In the genomic region with DNA sequence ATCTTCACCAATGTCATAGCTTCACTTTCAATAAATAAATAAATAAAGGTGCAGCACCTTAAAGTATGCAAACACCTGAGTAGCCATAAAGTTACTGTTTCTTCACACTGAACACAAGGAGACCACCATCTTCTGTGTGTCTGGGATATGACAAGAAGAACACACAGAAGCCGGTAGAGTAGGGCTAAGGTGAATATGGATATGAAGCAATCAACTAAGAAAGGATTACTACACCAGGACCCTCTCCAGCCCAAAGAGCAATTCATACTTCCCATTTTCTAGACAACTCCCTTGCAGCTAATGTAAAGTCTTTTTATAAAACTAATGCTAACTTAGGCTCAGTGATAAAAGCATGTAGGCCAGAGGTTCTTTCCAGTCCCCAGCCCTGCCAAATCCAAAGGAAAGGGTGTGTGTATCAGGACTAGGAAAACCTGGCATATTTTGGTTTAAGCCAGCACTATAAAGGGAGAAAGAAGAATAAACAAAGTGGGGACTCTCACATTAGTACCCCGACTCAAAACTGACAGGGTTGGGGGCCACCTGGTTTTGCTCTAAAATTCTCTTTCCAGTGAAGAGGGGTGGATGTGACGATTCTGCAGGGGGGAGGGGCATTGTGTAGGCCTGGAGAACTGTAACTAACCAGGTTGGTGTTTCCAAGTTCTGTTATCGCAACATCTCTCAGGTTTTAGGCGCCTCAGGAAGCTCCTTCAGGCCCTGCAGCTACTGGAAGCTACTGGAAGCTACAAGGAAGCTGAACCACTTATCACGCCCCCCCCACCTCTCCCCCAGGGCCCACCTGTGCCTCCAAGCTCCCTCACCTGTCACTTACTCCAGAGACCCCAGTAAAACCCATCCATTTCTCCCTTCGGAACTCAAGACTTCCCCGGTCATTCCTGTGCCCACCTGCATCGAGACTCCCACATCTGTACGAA, we compare ENCODE assay signal across 7 mouse cellular contexts. TPM values are rescaled to one million over a fixed set of nuclear protein-coding genes. Genes with fewer than 3 reads are reported as not detected.
DNase-seq lines count a peak whose midpoint lies in the region; ATAC-seq and TF ChIP-seq lines count a peak whose summit lies in the region.

No protein-coding gene starts in this region.

- DNase-seq in ES-E14 (ENCODE audit: low read depth, low spot score) = no peak
- DNase-seq in heart, adult 8-10 months (ENCODE audit: low spot score) = peak; percentile 24
- peak; percentile 24 for DNase-seq in lung, postnatal 25 days (ENCODE audit: low spot score)
- no peak for DNase-seq in natural killer cell, adult 2 months (ENCODE audit: low spot score in 2 of 2)

- peaks cover 10% of the 10 kb centered on the region; the same call in 1 of the 2 replicates for H3K36me3 ChIP-seq in ES-E14 (ENCODE audit: control insufficient read depth, insufficient read depth, low read length, poor library complexity, severe bottlenecking)
- peaks cover 10% of the 10 kb centered on the region for H3K36me3 ChIP-seq in kidney, embryonic 16.5 days (ENCODE audit: insufficient read depth, low read length)
- H3K36me3 ChIP-seq in testis, adult 2 months (ENCODE audit: control insufficient read depth, insufficient read depth, low read length) = no peaks in the 10 kb centered on the region

- no peak for TF ChIP-seq CTCF in bone marrow macrophage, adult 2 months (IDR thresholded peaks at IDR 0.05; ENCODE audit: low read depth, low read length)
- no peak for TF ChIP-seq CTCF in testis, adult 2 months (IDR thresholded peaks at IDR 0.05; ENCODE audit: control insufficient read depth, insufficient read depth, insufficient replicate concordance, low read depth, low read length)

- H3K9me3 ChIP-seq in ES-E14 (ENCODE audit: control insufficient read depth, insufficient read depth, low read depth, low read length) = no peaks in the 10 kb centered on the region
- no peaks in the 10 kb centered on the region for H3K9me3 ChIP-seq in kidney, embryonic 16.5 days (ENCODE audit: low read length)

- H3K4me1 ChIP-seq in ES-E14 (ENCODE audit: control insufficient read depth in 2 of 2, insufficient read depth in 2 of 2, low read length in 2 of 2, poor library complexity in 1 of 2) = peaks cover 8 to 9% of the 10 kb centered on the region in 2 experiments; a peak in 3 of 4 replicates
- peaks cover 7% of the 10 kb centered on the region for H3K4me1 ChIP-seq in bone marrow macrophage, adult 2 months (ENCODE audit: control insufficient read depth, insufficient read depth, low read length)
- peaks cover 11% of the 10 kb centered on the region for H3K4me1 ChIP-seq in kidney, embryonic 16.5 days (ENCODE audit: insufficient read depth, low read length)
- peaks cover 9% of the 10 kb centered on the region for H3K4me1 ChIP-seq in testis, adult 2 months (ENCODE audit: control insufficient read depth, insufficient read depth, low read length)

- in situ Hi-C loops in ES-E14 (cut with MboI; ENCODE audit: low sequenced_read_pairs in 2 of 2, unreplicated experiment in 2 of 2) = no loop called here

- peak; percentile 2; the same call in 1 of the 2 replicates for ATAC-seq in kidney, embryonic 16.5 days (ENCODE audit: low FRiP score, low TSS enrichment)

- no peak for TF ChIP-seq POLR2A in bone marrow macrophage, adult 2 months (IDR thresholded peaks at IDR 0.05; ENCODE audit: borderline replicate concordance, low read depth, low read length)
- no peak for TF ChIP-seq POLR2A in testis, adult 2 months (IDR thresholded peaks at IDR 0.05; ENCODE audit: control insufficient read depth, low read depth, low read length)

- H3K27ac ChIP-seq in ES-E14 (ENCODE audit: insufficient read depth, low read depth, low read length, poor library complexity, severe bottlenecking) = no peak overlapping the region
- H3K27ac ChIP-seq in bone marrow macrophage, adult 2 months (ENCODE audit: insufficient read depth, low read depth, low read length) = peak overlapping the region; percentile 80
- H3K27ac ChIP-seq in kidney, embryonic 16.5 days (ENCODE audit: low read length) = no peak overlapping the region
- H3K27ac ChIP-seq in testis, adult 2 months (ENCODE audit: control insufficient read depth, insufficient read depth, low read depth, low read length) = no peak overlapping the region

- WGBS in kidney, embryonic 16.5 days = 40% methylated on average over 10 of the region's 10 CpGs

- H3K9ac ChIP-seq in ES-E14 (ENCODE audit: insufficient read depth, low read depth, low read length, poor library complexity, severe bottlenecking) = peak overlapping the region; percentile 76
- H3K9ac ChIP-seq in kidney, embryonic 16.5 days (replicated peaks; ENCODE audit: low read length) = peak overlapping the region; percentile 83

- peak overlapping the region; percentile 68 for H3K4me2 ChIP-seq in kidney, embryonic 16.5 days (replicated peaks; ENCODE audit: low read depth, low read length)

- no peaks in the 10 kb centered on the region for H3K27me3 ChIP-seq in kidney, embryonic 16.5 days (ENCODE audit: insufficient read depth, low read length)
- H3K27me3 ChIP-seq in testis, adult 2 months (ENCODE audit: control insufficient read depth, insufficient read depth, low read length) = no peaks in the 10 kb centered on the region

- peak overlapping the region; percentile 76 to 86 for H3K4me3 ChIP-seq in ES-E14 (ENCODE audit: insufficient read depth in 1 of 2, low read depth in 1 of 2, low read length in 2 of 2, poor library complexity in 1 of 2, severe bottlenecking in 1 of 2)
- H3K4me3 ChIP-seq in bone marrow macrophage, adult 2 months (ENCODE audit: insufficient read depth, low read length) = peak overlapping the region; percentile 93
- H3K4me3 ChIP-seq in kidney, embryonic 16.5 days (ENCODE audit: low read length) = peak overlapping the region; percentile 83
- peak overlapping the region; percentile 80 for H3K4me3 ChIP-seq in testis, adult 2 months (ENCODE audit: control insufficient read depth, low read depth, low read length)

TF ChIP-seq in ES-E14, 5 proteins besides CTCF, POLR2A, EP300 and RAD21:
- TF ChIP-seq HCFC1 (IDR thresholded peaks at IDR 0.05; ENCODE audit: borderline replicate concordance, insufficient read depth, low read length) (no peak), CHD2 (IDR thresholded peaks at IDR 0.05; ENCODE audit: low read depth, low read length) (no peak), MAFK (IDR thresholded peaks at IDR 0.05; ENCODE audit: insufficient read depth, low read depth, low read length) (no peak), ZNF384 (IDR thresholded peaks at IDR 0.05; ENCODE audit: low read depth, low read length) (no peak), ZC3H11A (IDR thresholded peaks at IDR 0.05; ENCODE audit: borderline replicate concordance, low read depth, low read length) (no peak)

RNA-seq across cellular contexts. Expression of gene Abcc5, which starts 1.2 kb away (rescaled TPM):
- total RNA-seq in ES-E14 (2012; rRNA removed) = 159 and 168 TPM in 2 replicates
- 132 and 133 TPM in 2 replicates for polyA plus RNA-seq in bone marrow macrophage, adult 2 months (2012; ENCODE audit: insufficient read depth, insufficient read length, missing spikeins)
- total RNA-seq in heart, adult 8-10 months (2022) = 10 to 100 TPM; 26.5 to 31.1 (median 27.8) TPM
- 66.9 and 68.1 TPM in 2 replicates for polyA plus RNA-seq in kidney, embryonic 16.5 days (2015; fragmentation: Nextera tagmentation; extraction: Ambion mirVana)
- polyA plus RNA-seq in testis, adult 2 months (2012; rRNA removed) = 16.6 and 19.8 TPM in 2 replicates

Comparison
In these comparisons a context has a peak if more than half of its experiments do, and no peak if none do; other contexts are left out.
1. DNase-seq: peak in heart, adult 8-10 months (single experiment) and lung, postnatal 25 days (single experiment); none in ES-E14 (single experiment) and natural killer cell, adult 2 months (0 of 2).
2. Peak in every context shown above with its lines, with median percentiles within 50 percentile points of each other: H3K4me3 ChIP-seq.